Mouse (Mus musculus) heart, embryonic 13.5 days (tissue): ENCODE measurements at regions not wholly inside any gene's neighbourhood (a gene's known extent, or its start where the extent isn't known, plus 50 kb on each side); places are given as distances from the start of the nearest gene placed in this dataset.

Experiments
- ATAC-seq: fragments of 200-750 bp; cut with Nextera tagmentation; 2 replicates; pipeline ENCODE4 v1.8.0; 2017; ENCODE audit warnings: moderate TSS enrichment; ENCODE audit not compliant: insufficient number of reproducible peaks, low FRiP score, low TSS enrichment; ENCODE audit errors: extremely low read depth
- H3K27ac ChIP-seq: fragments of 300-500 bp; sonication (generic); replicated peaks from 2 replicates; pipeline ENCODE4 v1.5.1; 2015; ENCODE audit warnings: moderate library complexity, mild to moderate bottlenecking, inconsistent platforms
- H3K27me3 ChIP-seq: fragments of 300-500 bp; sonication (generic); replicated peaks from 2 replicates; pipeline ENCODE4 v1.6.1; 2015; ENCODE audit warnings: mild to moderate bottlenecking, inconsistent platforms
- H3K36me3 ChIP-seq: fragments of 300-500 bp; sonication (generic); 2 replicates; pipeline ENCODE4 v1.6.1; 2015; ENCODE audit warnings: mild to moderate bottlenecking, inconsistent platforms
- H3K4me1 ChIP-seq: fragments of 300-500 bp; sonication (generic); 2 replicates; pipeline ENCODE4 v1.6.1; 2015; ENCODE audit warnings: inconsistent platforms
- H3K4me2 ChIP-seq: fragments of 300-500 bp; sonication (generic); 2 replicates; pipeline ENCODE4 v1.6.1; 2015; ENCODE audit warnings: inconsistent platforms, mild to moderate bottlenecking, moderate library complexity
- H3K4me3 ChIP-seq: fragments of 300-500 bp; sonication (generic); 2 replicates; pipeline ENCODE4 v1.5.1; 2015; ENCODE audit warnings: moderate library complexity, mild to moderate bottlenecking, inconsistent platforms
- H3K9ac ChIP-seq: fragments of 300-500 bp; sonication (generic); 2 replicates; pipeline ENCODE4 v1.6.1; 2015; ENCODE audit warnings: inconsistent platforms, mild to moderate bottlenecking, moderate library complexity
- H3K9me3 ChIP-seq: fragments of 300-500 bp; sonication (generic); 2 replicates; pipeline ENCODE4 v1.6.1; 2016; ENCODE audit warnings: inconsistent platforms
- WGBS: fragments of 180-500 bp; shearing (Covaris S2); methylation state at CpG from one replicate; pipeline ENCODE4 v1.1.7; 2015; ENCODE audit warnings: mixed read lengths; 5-methylcytosine and 5-hydroxymethylcytosine counted together

GRCm38 (mm10) chr7:73315555-73315954, 59.8 kb upstream of the Rgma start:
- Histone ChIP-seq H3K9ac (no peak overlapping the region), H3K27me3 (peaks cover 10% of the 10 kb centered on the region; the same call in 1 of the 2 replicates), H3K9me3 (no peaks in the 10 kb centered on the region), H3K4me1 (peaks cover 14% of the 10 kb centered on the region), H3K4me3 (no peak overlapping the region), H3K27ac (no peak overlapping the region), H3K4me2 (no peak overlapping the region), H3K36me3 (no peaks in the 10 kb centered on the region)
- 66% methylated on average over 3 of the region's 3 CpGs for WGBS
- ATAC-seq, result no peak

- Histone ChIP-seq H3K27me3 (peaks cover 9% of the 10 kb centered on the region; the same call in 1 of the 2 replicates), H3K4me1 (peaks cover 19% of the 10 kb centered on the region), H3K36me3 (no peaks in the 10 kb centered on the region), H3K9ac (no peak overlapping the region), H3K4me2 (no peak overlapping the region), H3K27ac (no peak overlapping the region), H3K9me3 (no peaks in the 10 kb centered on the region), H3K4me3 (no peak overlapping the region)
- WGBS, result 84% methylated on average over 4 of the region's 4 CpGs
- no peak for ATAC-seq
Observed at GRCm38 (mm10) chr7:73317574-73317973, 57.7 kb upstream of the Rgma start.

GRCm38 (mm10) chr7:73319004-73319403, 56.3 kb upstream of the Rgma start:
- no peak for ATAC-seq
- Histone ChIP-seq H3K4me1 (peaks cover 25% of the 10 kb centered on the region), H3K4me2 (no peak overlapping the region), H3K9ac (no peak overlapping the region), H3K36me3 (no peaks in the 10 kb centered on the region), H3K27ac (no peak overlapping the region), H3K9me3 (no peaks in the 10 kb centered on the region), H3K27me3 (peaks cover 17% of the 10 kb centered on the region; the same call in 1 of the 2 replicates), H3K4me3 (no peak overlapping the region)
- 85% methylated on average over 6 of the region's 6 CpGs for WGBS

GRCm38 (mm10) chr7:73319994-73320393, 55.3 kb upstream of the Rgma start:
- ATAC-seq, result no peak
- Histone ChIP-seq H3K4me3 (no peak overlapping the region), H3K27me3 (peaks cover 21% of the 10 kb centered on the region; the same call in 1 of the 2 replicates), H3K4me1 (peaks cover 25% of the 10 kb centered on the region), H3K4me2 (no peak overlapping the region), H3K9me3 (no peaks in the 10 kb centered on the region), H3K36me3 (no peaks in the 10 kb centered on the region), H3K9ac (no peak overlapping the region), H3K27ac (no peak overlapping the region)
- 34% methylated on average over 7 of the region's 7 CpGs for WGBS

GRCm38 (mm10) chr7:73322466-73323151, 52.7 kb upstream of the Rgma start:
- no peak overlapping the region for H3K4me2 ChIP-seq
- H3K4me1 ChIP-seq, result peaks cover 42% of the 10 kb centered on the region
- H3K9ac ChIP-seq, result no peak overlapping the region
- no peak for ATAC-seq
- H3K27ac ChIP-seq, result no peak overlapping the region
- H3K4me3 ChIP-seq, result no peak overlapping the region
- no peaks in the 10 kb centered on the region for H3K36me3 ChIP-seq
- H3K27me3 ChIP-seq, result peaks cover 16% of the 10 kb centered on the region; the same call in 1 of the 2 replicates
- WGBS, result 73% methylated on average over 8 of the region's 8 CpGs
- no peaks in the 10 kb centered on the region for H3K9me3 ChIP-seq

DNA sequence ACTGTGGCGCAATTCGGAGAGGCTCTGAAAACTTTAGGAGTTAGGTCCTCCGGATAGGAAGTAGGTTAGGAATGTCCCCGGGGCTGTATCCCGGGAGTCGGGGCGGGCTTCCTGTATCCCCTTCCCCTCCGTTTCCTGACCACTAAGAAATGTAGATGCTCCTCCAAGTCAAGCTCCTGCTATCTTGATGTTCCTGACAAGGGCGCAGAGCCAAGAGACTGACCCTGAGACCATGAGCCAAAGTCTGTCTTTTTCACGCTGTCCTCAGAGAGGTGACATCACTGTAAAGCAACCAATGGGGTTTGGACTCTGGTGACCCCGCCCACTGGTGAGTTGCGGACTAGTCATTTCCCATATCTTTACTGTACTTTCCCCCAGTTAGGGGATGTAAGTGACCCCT, 51.8 kb upstream of the Rgma start:
- peak overlapping the region; percentile 66 for H3K4me2 ChIP-seq
- WGBS, result 17% methylated on average over 12 of the region's 12 CpGs
- no peak overlapping the region for H3K9ac ChIP-seq
- peaks cover 16% of the 10 kb centered on the region; the same call in 1 of the 2 replicates for H3K27me3 ChIP-seq
- no peak overlapping the region for H3K27ac ChIP-seq
- no peak for ATAC-seq
- no peaks in the 10 kb centered on the region for H3K9me3 ChIP-seq
- H3K4me3 ChIP-seq, result peak overlapping the region; percentile 40
- no peaks in the 10 kb centered on the region for H3K36me3 ChIP-seq
- H3K4me1 ChIP-seq, result peaks cover 51% of the 10 kb centered on the region

DNA sequence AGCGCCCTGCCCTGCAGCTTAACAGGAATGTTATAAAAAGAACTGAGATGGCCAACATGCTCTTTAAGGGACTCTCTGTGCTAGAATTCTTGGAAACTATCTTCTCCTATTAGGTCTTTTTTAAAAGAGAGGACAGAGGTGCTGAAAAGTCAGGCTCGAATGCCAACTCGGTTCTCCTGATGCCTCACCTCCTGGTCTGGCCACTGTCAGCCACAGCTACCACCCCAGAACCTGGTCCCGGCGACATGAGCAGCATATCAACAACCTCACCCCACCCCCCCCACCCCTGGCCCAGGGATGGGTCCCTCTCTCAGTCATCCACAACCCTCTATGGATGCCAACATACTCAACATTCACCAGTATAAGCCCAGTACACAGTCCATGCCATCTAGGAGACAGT, 49.8 kb upstream of the Rgma start:
- H3K9ac ChIP-seq, result no peak overlapping the region
- H3K4me2 ChIP-seq, result no peak overlapping the region
- no peak overlapping the region for H3K27ac ChIP-seq
- no peak for ATAC-seq
- no peaks in the 10 kb centered on the region for H3K36me3 ChIP-seq
- no peak overlapping the region for H3K4me3 ChIP-seq
- WGBS, result 58% methylated on average over 5 of the region's 5 CpGs
- H3K9me3 ChIP-seq, result no peaks in the 10 kb centered on the region
- H3K4me1 ChIP-seq, result peaks cover 47% of the 10 kb centered on the region
- peaks cover 25% of the 10 kb centered on the region for H3K27me3 ChIP-seq
